Mouse (Mus musculus) liver, embryonic 14.5 days (tissue): ENCODE results near the gene Phldb2. TPM values are rescaled to one million over a fixed set of nuclear protein-coding genes. Genes with fewer than 3 reads are reported as not detected.

Experiments used
- ATAC-seq: fragments of 200-750 bp; cut with Nextera tagmentation; 2 replicates; pipeline ENCODE4 v1.8.0; 2017; ENCODE audit warnings: moderate number of reproducible peaks, mild to moderate bottlenecking, moderate library complexity; ENCODE audit not compliant: insufficient read depth
- DNase-seq, 3 experiments: peaks; one replicate each; pipeline ENCODE4 v3.0.0-alpha.2; 2012 to 2013; ENCODE audit warnings: low read depth in 3 of 3, low spot score in 3 of 3
- H3K27ac ChIP-seq: fragments of 300-500 bp; sonication (generic); 2 replicates; pipeline ENCODE4 v1.5.1; 2014; ENCODE audit warnings: moderate library complexity, mild to moderate bottlenecking, control low read depth, inconsistent platforms
- H3K27me3 ChIP-seq: fragments of 300-500 bp; sonication (generic); 2 replicates; pipeline ENCODE4 v1.6.1; 2014; ENCODE audit warnings: mild to moderate bottlenecking, low read length, moderate library complexity; ENCODE audit not compliant: control insufficient read depth, insufficient read depth
- H3K36me3 ChIP-seq: fragments of 300-500 bp; sonication (generic); replicated peaks from 2 replicates; pipeline ENCODE4 v1.6.1; 2014; ENCODE audit warnings: low read depth; ENCODE audit not compliant: control insufficient read depth, insufficient read depth
- H3K4me1 ChIP-seq, 2 experiments: fragments of 200-500 bp in 1 of 2; fragments of 300-500 bp in 1 of 2; sonication (generic) in 1 of 2; replicated peaks; 2 replicates each; pipeline ENCODE4 v1.6.1; 2012 to 2014; ENCODE audit warnings: antibody characterized with exemption in 1 of 2, inconsistent platforms in 1 of 2, low read length in 1 of 2; ENCODE audit not compliant: control insufficient read depth in 2 of 2, insufficient read depth in 2 of 2
- H3K4me2 ChIP-seq: fragments of 300-500 bp; sonication (generic); 2 replicates; pipeline ENCODE4 v1.6.1; 2014; ENCODE audit warnings: low read depth, mild to moderate bottlenecking, control low read depth, moderate library complexity
- H3K4me3 ChIP-seq, 2 experiments: fragments of 200-500 bp in 1 of 2; fragments of 300-500 bp in 1 of 2; sonication (generic) in 1 of 2; 2 replicates each; pipeline ENCODE4 v1.5.1; 2012 to 2014; ENCODE audit warnings: low read depth in 2 of 2, low read length in 2 of 2, mild to moderate bottlenecking in 2 of 2, control low read depth in 1 of 2, inconsistent platforms in 1 of 2, moderate library complexity in 1 of 2; ENCODE audit not compliant: insufficient read depth in 1 of 2
- H3K9ac ChIP-seq: fragments of 300-500 bp; sonication (generic); replicated peaks from 2 replicates; pipeline ENCODE4 v1.6.1; 2014; ENCODE audit warnings: mild to moderate bottlenecking, control low read depth, moderate library complexity
- H3K9me3 ChIP-seq: fragments of 300-500 bp; sonication (generic); 2 replicates; pipeline ENCODE4 v1.6.1; 2016; ENCODE audit warnings: low read length, mixed read lengths; ENCODE audit not compliant: control insufficient read depth
- CTCF ChIP-seq: IDR thresholded peaks from 2 replicates; pipeline ENCODE4 v1.5.1; 2016; ENCODE audit warnings: antibody characterized with exemption, low read depth, control low read depth
- EP300 ChIP-seq: IDR thresholded peaks from 2 replicates; pipeline ENCODE4 v1.6.1; 2016; ENCODE audit warnings: antibody characterized with exemption, low read depth
- WGBS: fragments of 180-500 bp; shearing (Covaris S2); extraction: QIAGEN DNeasy Blood & Tissue Kit; methylation state at CpG from one replicate; pipeline ENCODE4 v1.1.7; 2014; ENCODE audit not compliant: insufficient replicate concordance; 5-methylcytosine and 5-hydroxymethylcytosine counted together
- polyA plus RNA-seq, 2 experiments: library from polyadenylated mRNA; depleted of rRNA in 1 of 2; stranded (reverse) in 1 of 2; unstranded in 1 of 2; fragments of >200 nt; fragmentation: Nextera tagmentation in 1 of 2; extraction: Ambion mirVana in 1 of 2; gene quantifications; 2 replicates each; pipeline versions ENCODE4 v1.2.1 to v1.2.3; 2012 to 2014

Phldb2 gene
- polyA plus RNA-seq, 2 experiments: 9.7 to 12.7 TPM

DNA sequence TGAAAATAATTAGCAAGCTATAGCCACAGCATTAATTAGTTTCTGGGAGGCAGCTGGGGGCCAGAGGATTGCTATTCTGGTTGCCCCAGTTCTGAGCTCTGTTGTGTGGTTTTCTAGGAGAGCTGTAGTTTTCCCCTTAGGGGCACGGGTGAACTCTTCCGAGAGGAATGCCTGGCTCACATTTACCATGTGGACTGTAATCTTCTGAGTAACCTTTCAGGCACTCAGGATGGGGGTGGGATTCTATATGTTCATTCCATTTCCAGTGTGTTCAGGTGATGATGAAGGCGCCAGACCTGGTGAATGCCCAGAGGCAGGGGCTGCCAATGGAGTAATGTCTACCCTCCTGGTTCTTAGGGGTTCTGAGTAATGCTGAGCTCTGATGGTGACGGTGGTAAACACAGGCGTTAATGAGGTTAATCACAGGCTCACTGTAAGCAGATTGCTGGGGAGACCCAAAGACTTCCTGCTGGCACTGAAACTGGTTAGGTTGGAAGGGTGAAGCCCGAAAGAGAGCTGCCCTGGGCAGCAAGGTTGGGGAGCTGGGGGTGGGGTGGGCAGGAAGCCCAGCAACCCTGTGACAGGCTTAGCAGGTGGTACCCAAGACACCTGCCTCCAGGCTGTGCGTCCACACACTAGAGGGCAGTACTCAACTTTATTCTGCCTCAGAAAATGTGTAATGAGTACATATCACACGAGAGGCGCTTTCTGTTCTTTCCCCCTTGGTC is 20.7 kb upstream of the Phldb2 start:
- no peak for TF ChIP-seq EP300
- TF ChIP-seq CTCF: 0 out of 2 replicates have a peak, but pooled peaks have one; percentile 21
- H3K4me3 ChIP-seq: no peak overlapping the region
- H3K4me1 ChIP-seq: no peaks in the 10 kb centered on the region
- no peaks in the 10 kb centered on the region for H3K9me3 ChIP-seq
- DNase-seq (no peak), ATAC-seq (no peak)
- WGBS: 48% methylated on average over 9 of the region's 9 CpGs
- H3K36me3 ChIP-seq: no peaks in the 10 kb centered on the region
- no peak overlapping the region for H3K9ac ChIP-seq
- H3K27me3 ChIP-seq: no peaks in the 10 kb centered on the region
- H3K4me2 ChIP-seq: no peak overlapping the region
- no peak overlapping the region for H3K27ac ChIP-seq

DNA sequence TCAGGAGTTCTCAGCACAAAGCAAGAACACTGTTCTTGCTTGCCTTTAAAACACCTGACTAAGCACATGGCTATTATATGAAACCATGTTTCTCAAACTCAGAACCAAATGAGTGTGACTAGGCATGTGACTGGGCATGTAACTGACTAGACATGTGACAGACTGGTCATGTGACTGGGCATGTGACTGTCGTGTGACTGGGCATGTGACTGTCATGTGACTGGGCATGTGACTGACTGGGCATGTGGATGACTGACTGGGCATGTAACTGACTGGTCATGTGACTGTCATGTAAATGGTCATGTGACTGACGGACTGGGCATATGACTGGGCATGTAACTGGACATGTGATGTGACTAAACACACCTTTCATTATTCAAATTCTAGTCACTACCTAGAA is 16.8 kb upstream of the Phldb2 start:
- Histone ChIP-seq H3K27ac (no peak overlapping the region), H3K4me3 (no peak overlapping the region), H3K4me1 (peaks cover 0 to 2% of the 10 kb centered on the region in 2 experiments; a peak in 1 of 4 replicates), H3K4me2 (no peak overlapping the region), H3K9ac (no peak overlapping the region), H3K27me3 (no peaks in the 10 kb centered on the region), H3K9me3 (no peaks in the 10 kb centered on the region), H3K36me3 (no peaks in the 10 kb centered on the region)
- TF ChIP-seq EP300 (no peak), CTCF (no peak)
- DNase-seq: no peak
- no peak for ATAC-seq
- 60% methylated on average over 2 of the region's 2 CpGs for WGBS

DNA sequence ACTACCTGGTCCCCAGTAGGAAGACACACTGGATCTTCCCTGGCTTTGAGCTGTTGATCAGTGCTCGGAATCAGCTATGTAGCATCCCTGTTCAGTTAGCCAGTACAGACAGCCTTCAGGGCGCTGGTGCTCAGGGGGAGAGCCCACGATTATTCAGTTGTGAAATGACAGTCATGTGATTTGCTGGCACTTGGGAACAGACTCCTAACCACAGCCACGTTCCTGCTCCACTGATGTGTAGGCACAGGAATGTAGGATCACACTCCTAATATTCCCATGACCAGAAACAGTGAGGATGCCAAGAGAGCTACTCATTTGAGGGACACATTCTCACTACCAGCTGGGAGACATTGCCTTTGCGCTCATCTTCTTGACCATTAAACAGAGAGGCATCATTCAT is 15.3 kb upstream of the Phldb2 start:
- H3K27ac ChIP-seq: no peak overlapping the region
- H3K36me3 ChIP-seq: no peaks in the 10 kb centered on the region
- ATAC-seq: no peak
- no peak overlapping the region for H3K9ac ChIP-seq
- peaks cover 0 to 2% of the 10 kb centered on the region in 2 experiments; a peak in 1 of 4 replicates for H3K4me1 ChIP-seq
- WGBS: 49% methylated on average over 5 of the region's 5 CpGs
- no peak for DNase-seq
- TF ChIP-seq CTCF: no peak
- no peak for TF ChIP-seq EP300
- H3K4me3 ChIP-seq: no peak overlapping the region
- no peaks in the 10 kb centered on the region for H3K9me3 ChIP-seq
- no peak overlapping the region for H3K4me2 ChIP-seq
- no peaks in the 10 kb centered on the region for H3K27me3 ChIP-seq

DNA sequence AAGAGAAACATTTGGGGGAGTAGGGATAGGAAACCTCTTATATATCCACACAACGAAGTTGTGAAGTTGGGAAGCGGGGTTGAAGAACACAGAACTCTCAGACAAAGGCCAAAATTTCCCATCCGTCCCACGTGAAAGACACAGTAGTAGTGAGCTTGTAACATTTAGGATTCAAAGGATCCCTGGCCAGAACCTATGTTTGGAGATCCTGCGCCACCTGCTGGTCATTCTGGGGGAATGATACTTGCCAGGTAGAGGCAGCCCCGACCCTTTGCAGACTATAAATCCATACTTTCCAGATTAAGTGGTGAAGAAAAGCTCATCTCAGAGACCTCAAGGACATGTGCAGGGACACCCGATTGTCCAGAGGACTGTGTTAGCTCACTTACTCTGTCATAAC is 14.1 kb upstream of the Phldb2 start:
- Histone ChIP-seq H3K36me3 (no peaks in the 10 kb centered on the region), H3K27me3 (no peaks in the 10 kb centered on the region), H3K9ac (no peak overlapping the region), H3K9me3 (no peaks in the 10 kb centered on the region), H3K4me2 (no peak overlapping the region), H3K27ac (no peak overlapping the region), H3K4me1 (peaks cover 0 to 2% of the 10 kb centered on the region in 2 experiments; a peak in 1 of 4 replicates), H3K4me3 (no peak overlapping the region)
- TF ChIP-seq EP300 (no peak), CTCF (peak; percentile 82)
- ATAC-seq (no peak), DNase-seq (peak in 1 of 3 experiments; percentile 17)
- WGBS: 12% methylated on average over 7 of the region's 7 CpGs

DNA sequence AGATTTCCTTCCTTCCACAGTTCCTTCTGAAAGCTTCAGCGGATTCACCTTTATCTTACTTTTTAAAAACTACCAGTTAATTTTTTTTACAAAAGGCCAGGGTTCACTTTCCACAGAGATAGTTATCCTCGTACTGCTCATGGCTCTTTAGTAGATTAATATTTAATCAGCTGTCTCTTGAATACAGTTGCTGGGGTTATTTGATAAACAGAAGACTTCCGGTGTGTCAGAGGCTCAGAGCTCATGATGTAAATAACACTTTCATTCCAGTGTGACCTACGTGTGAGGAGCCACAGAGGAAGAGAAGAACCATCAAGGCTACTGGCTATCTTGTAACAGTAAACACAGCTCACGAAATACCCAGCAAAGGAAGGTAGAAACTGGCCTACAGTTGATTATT is 13.2 kb upstream of the Phldb2 start:
- Histone ChIP-seq H3K4me2 (no peak overlapping the region), H3K27ac (no peak overlapping the region), H3K9ac (no peak overlapping the region), H3K36me3 (no peaks in the 10 kb centered on the region), H3K27me3 (no peaks in the 10 kb centered on the region), H3K4me1 (peaks cover 0 to 2% of the 10 kb centered on the region in 2 experiments; a peak in 1 of 4 replicates), H3K4me3 (no peak overlapping the region), H3K9me3 (no peaks in the 10 kb centered on the region)
- DNase-seq (no peak), ATAC-seq (no peak)
- 41% methylated on average over 5 of the region's 5 CpGs for WGBS
- no peak for TF ChIP-seq EP300
- no peak for TF ChIP-seq CTCF
